Mouse (Mus musculus) heart, postnatal 4 days (tissue): ENCODE data around the gene 1700024G13Rik. TPM values are rescaled to one million over a fixed set of nuclear protein-coding genes. Genes with fewer than 3 reads are reported as not detected.
"Not testable (repeated sequence)": the region's sequence is repeated elsewhere in the genome, so short reads cannot be mapped to it uniquely, and the experiment has no call there.

Experiments used
- DNase-seq: peaks from one replicate; pipeline ENCODE4 v3.0.0; 2021
- total RNA-seq, 2 experiments: library from RNA; stranded (reverse); gene quantifications; 2 replicates each; pipeline ENCODE4 v1.2.3; 2021

1700024G13Rik gene
- not detected for total RNA-seq

GRCm38 (mm10) chr14:32388196-32388595 lies at the start of gene 1700024G13Rik:
TSS of gene 1700024G13Rik (minus strand) at chr14:32388391.
- peak; percentile 71 for DNase-seq

GRCm38 (mm10) chr14:32437352-32437793 lies 49.2 kb upstream of the 1700024G13Rik start:
- DNase-seq: no peak

- no peak for DNase-seq
These were observed 40.9 kb upstream of the 1700024G13Rik start for GRCm38 (mm10) chr14:32429030-32429602.

- DNase-seq: no peak
These were observed 35.8 kb upstream of the 1700024G13Rik start for GRCm38 (mm10) chr14:32423946-32424345.

- DNase-seq: no peak
These were observed 30.6 kb upstream of the 1700024G13Rik start for GRCm38 (mm10) chr14:32418747-32419146.

- DNase-seq: no peak
These were observed 23.9 kb upstream of the 1700024G13Rik start for GRCm38 (mm10) chr14:32412075-32412474.

- DNase-seq: no peak
These were observed 21.9 kb upstream of the 1700024G13Rik start for GRCm38 (mm10) chr14:32410084-32410483.

- not testable (repeated sequence) for DNase-seq
These were observed 17.2 kb upstream of the 1700024G13Rik start for GRCm38 (mm10) chr14:32405399-32405798.

GRCm38 (mm10) chr14:32381619-32382018 lies 6.6 kb downstream of the 1700024G13Rik start:
- DNase-seq: peak; percentile 15

- DNase-seq: no peak
These were observed 7.1 kb downstream of the 1700024G13Rik start for GRCm38 (mm10) chr14:32381066-32381465.

GRCm38 (mm10) chr14:32380099-32380480 lies 8.1 kb downstream of the 1700024G13Rik start:
- DNase-seq: no peak

GRCm38 (mm10) chr14:32379395-32380098 lies 8.6 kb downstream of the 1700024G13Rik start:
- DNase-seq: no peak

GRCm38 (mm10) chr14:32372510-32372909 lies 15.7 kb downstream of the 1700024G13Rik start:
- DNase-seq: no peak

GRCm38 (mm10) chr14:32369756-32370155 lies 18.4 kb downstream of the 1700024G13Rik start:
- no peak for DNase-seq

- DNase-seq: no peak
These were observed 23.8 kb downstream of the 1700024G13Rik start for GRCm38 (mm10) chr14:32364359-32364758.

GRCm38 (mm10) chr14:32351181-32351920 lies 36.8 kb downstream of the 1700024G13Rik start:
- not testable (repeated sequence) for DNase-seq

- DNase-seq: no peak
These were observed 40.9 kb downstream of the 1700024G13Rik start for GRCm38 (mm10) chr14:32347307-32347706.

- no peak for DNase-seq
These were observed 43.5 kb downstream of the 1700024G13Rik start for GRCm38 (mm10) chr14:32344694-32345093.

GRCm38 (mm10) chr14:32344176-32344575 lies 44.0 kb downstream of the 1700024G13Rik start:
- no peak for DNase-seq

- DNase-seq: no peak
These were observed 46.4 kb downstream of the 1700024G13Rik start for GRCm38 (mm10) chr14:32341823-32342222.

GRCm38 (mm10) chr14:32336547-32336946 lies 51.6 kb downstream of the 1700024G13Rik start:
- no peak for DNase-seq

- no peak for DNase-seq
These were observed 52.2 kb downstream of the 1700024G13Rik start for GRCm38 (mm10) chr14:32336021-32336420.
